Mouse (Mus musculus): Measurements from ENCODE around the gene Fam117a. TPM values are rescaled to one million over a fixed set of nuclear protein-coding genes. Genes with fewer than 3 reads are reported as not detected.

The Fam117a gene
- polyA plus RNA-seq, 1 experiment from 2014 or later, result 7.4 TPM

GRCm38 (mm10) chr11:95423505-95423904, 86.7 kb downstream of the Fam117a start:
- Histone ChIP-seq H3K36me3 (replicated peaks) (peaks cover 24% of the 10 kb centered on the region), H3K9me3 (no peaks in the 10 kb centered on the region), H3K4me3 (no peak overlapping the region), H3K27me3 (ENCODE audit: poor library complexity, severe bottlenecking) (no peaks in the 10 kb centered on the region), H3K4me1 (no peaks in the 10 kb centered on the region), H3K27ac (no peak overlapping the region)
- WGBS, result 81% methylated on average over 3 of the region's 3 CpGs
- no peak for DNase-seq (ENCODE audit: extremely low spot score, low spot score)

- no peak for DNase-seq (ENCODE audit: extremely low spot score, low spot score)
- Histone ChIP-seq H3K9me3 (no peaks in the 10 kb centered on the region), H3K27ac (no peak overlapping the region), H3K27me3 (ENCODE audit: poor library complexity, severe bottlenecking) (no peaks in the 10 kb centered on the region), H3K36me3 (replicated peaks) (peaks cover 13% of the 10 kb centered on the region), H3K4me3 (no peak overlapping the region), H3K4me1 (no peaks in the 10 kb centered on the region)
- 89% methylated on average over 2 of the region's 2 CpGs for WGBS
These were observed 94.5 kb downstream of the Fam117a start for GRCm38 (mm10) chr11:95431344-95431743.

Other genes with a start within 250 kb of the Fam117a start
- 3.5 and 3.6 TPM in 2 replicates for gene Dlx3, start 216.9 kb upstream of the Fam117a start, polyA plus RNA-seq (2016; fragmentation: Nextera tagmentation; extraction: Ambion mirVana)
- 0.21 and 0.26 TPM in 2 replicates for gene Dlx4, start 190.8 kb upstream of the Fam117a start, polyA plus RNA-seq (2016; fragmentation: Nextera tagmentation; extraction: Ambion mirVana)
- not detected in 2 replicates for gene Tac4, start 75.5 kb upstream of the Fam117a start, polyA plus RNA-seq (2016; fragmentation: Nextera tagmentation; extraction: Ambion mirVana)
- gene Kat7, start 26.8 kb upstream of the Fam117a start, polyA plus RNA-seq (2016; fragmentation: Nextera tagmentation; extraction: Ambion mirVana), result 93.2 and 93.7 TPM in 2 replicates
- gene Slc35b1, start 47.7 kb downstream of the Fam117a start, polyA plus RNA-seq (2016; fragmentation: Nextera tagmentation; extraction: Ambion mirVana), result 118 and 119 TPM in 2 replicates
- 142 and 145 TPM in 2 replicates for gene Spop, start 77.1 kb downstream of the Fam117a start, polyA plus RNA-seq (2016; fragmentation: Nextera tagmentation; extraction: Ambion mirVana)
- gene Nxph3, start 177.6 kb downstream of the Fam117a start, polyA plus RNA-seq (2016; fragmentation: Nextera tagmentation; extraction: Ambion mirVana), result 0.31 and 0.36 TPM in 2 replicates

Data from forebrain, embryonic 10.5 days (tissue).